Mouse (Mus musculus): ENCODE results near the gene Icmt.

- no peak for TF ChIP-seq EP300 (IDR thresholded peaks at IDR 0.05)
- no peak for TF ChIP-seq CTCF (IDR thresholded peaks at IDR 0.05)
Measured at GRCm38 (mm10) chr4:152278986-152279385, 18.0 kb upstream of the Icmt start.
